Mouse (Mus musculus) kidney, adult 18-20 months (tissue): ENCODE results near the gene Tfeb.

ENCODE experiments used
- DNase-seq: peaks from one replicate; pipeline ENCODE4 v3.0.0; 2021

Gene Tfeb

GRCm38 (mm10) chr17:47712889-47713571, 23.8 kb upstream of the Tfeb start:
- no peak for DNase-seq

- no peak for DNase-seq
Measured at GRCm38 (mm10) chr17:47715037-47715436, 21.8 kb upstream of the Tfeb start.

- DNase-seq: no peak
Measured at GRCm38 (mm10) chr17:47721183-47721582, 15.6 kb upstream of the Tfeb start.

GRCm38 (mm10) chr17:47726566-47726965, 10.3 kb upstream of the Tfeb start, which contains the start of gene Pgc:
Gene Pgc, plus strand, starts transcription at chr17:47726842.
- no peak for DNase-seq

- DNase-seq: no peak
Measured at GRCm38 (mm10) chr17:47730633-47731575, 5.9 kb upstream of the Tfeb start.

GRCm38 (mm10) chr17:47735553-47736100, 1.2 kb upstream of the Tfeb start:
- DNase-seq: no peak

GRCm38 (mm10) chr17:47737271-47738065, 638 bp downstream of the Tfeb start:
- DNase-seq: peak; percentile 94

GRCm38 (mm10) chr17:47738066-47738878, 1.4 kb downstream of the Tfeb start:
- DNase-seq: peak; percentile 80

GRCm38 (mm10) chr17:47738879-47739798, 2.3 kb downstream of the Tfeb start:
- DNase-seq: peak; percentile 31

- DNase-seq: no peak
Measured at GRCm38 (mm10) chr17:47740186-47740585, 3.4 kb downstream of the Tfeb start.

- DNase-seq: no peak
Measured at GRCm38 (mm10) chr17:47742991-47743734, 6.3 kb downstream of the Tfeb start.

GRCm38 (mm10) chr17:47744086-47744485, 7.3 kb downstream of the Tfeb start:
- no peak for DNase-seq

GRCm38 (mm10) chr17:47744746-47745368, 8.0 kb downstream of the Tfeb start:
- DNase-seq: no peak

- DNase-seq: peak; percentile 51
Measured at GRCm38 (mm10) chr17:47748791-47749553, 12.1 kb downstream of the Tfeb start.

GRCm38 (mm10) chr17:47749626-47750025, 12.8 kb downstream of the Tfeb start:
- no peak for DNase-seq

GRCm38 (mm10) chr17:47750101-47750500, 13.3 kb downstream of the Tfeb start:
- no peak for DNase-seq

GRCm38 (mm10) chr17:47751811-47752210, 15.0 kb downstream of the Tfeb start:
- no peak for DNase-seq

- DNase-seq: no peak
Measured at GRCm38 (mm10) chr17:47753130-47753775, 16.4 kb downstream of the Tfeb start.
